Mouse (Mus musculus): ENCODE measurements around the gene Rhebl1. TPM values are rescaled to one million over a fixed set of nuclear protein-coding genes. Genes with fewer than 3 reads are reported as not detected.
A peak's percentile ranks its signal among the peaks of the same experiment; 100 is the strongest.

The Rhebl1 gene
- polyA plus RNA-seq, 1 experiment from 2014 or later: 9.5 TPM

DNA sequence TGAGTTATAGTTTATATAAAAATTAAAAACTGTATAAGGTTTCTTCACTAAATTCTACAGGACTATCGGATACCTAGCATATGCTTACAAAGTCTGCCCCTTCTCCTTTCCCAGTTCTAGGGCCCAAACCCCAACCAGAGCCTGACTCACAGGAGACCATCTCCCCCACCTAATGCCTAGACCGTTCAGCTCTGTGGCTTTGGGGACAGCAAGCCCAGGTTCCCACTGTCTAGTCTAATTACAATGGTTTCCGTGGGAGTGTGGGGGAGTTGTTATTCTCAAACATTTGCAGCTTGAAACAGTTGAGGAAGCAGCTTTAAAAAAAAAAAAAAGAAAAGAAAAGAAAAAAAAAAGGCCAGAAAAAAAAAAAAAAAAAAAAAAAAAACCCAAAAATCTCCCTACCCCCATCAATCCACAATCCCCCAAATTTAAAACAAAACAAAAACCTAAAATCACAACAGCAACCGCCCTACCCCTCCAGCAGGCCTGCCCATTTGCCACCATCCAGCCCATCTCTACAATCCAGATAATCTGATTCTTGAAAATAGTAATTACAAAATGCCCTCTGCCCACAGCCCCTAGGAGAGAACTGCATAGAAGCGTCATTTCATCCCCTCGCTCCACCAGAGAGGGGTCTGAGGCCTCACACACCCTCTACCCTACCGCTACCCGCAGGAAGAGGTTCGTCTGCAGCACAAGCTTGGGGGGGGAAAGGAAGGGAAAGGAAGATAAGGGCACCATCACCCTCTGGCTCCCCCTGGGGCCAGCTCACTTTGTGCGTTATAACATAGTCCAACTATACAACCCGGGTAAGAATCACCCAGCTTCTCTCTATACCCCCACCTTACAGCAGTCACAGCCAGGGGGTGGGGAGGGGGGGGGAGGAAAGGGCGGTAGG, 61.9 kb downstream of the Rhebl1 start:
- H3K27me3 ChIP-seq (ENCODE audit: insufficient read depth, low read length): no peaks in the 10 kb centered on the region
- peak overlapping the region; percentile 96 for H3K27ac ChIP-seq (ENCODE audit: low read depth)
- peak; percentile 25; the same call in 1 of the 2 replicates for TF ChIP-seq CTCF (IDR thresholded peaks at IDR 0.05; ENCODE audit: low read depth)
- DNase-seq: peak; percentile 29
- H3K9me3 ChIP-seq (ENCODE audit: low read depth, low read length): no peaks in the 10 kb centered on the region
- 0 out of 2 replicates have a peak overlapping the region, but pooled peaks have one; percentile 9 for H3K9ac ChIP-seq
- 57% methylated on average over 12 of the region's 12 CpGs for WGBS
- no peak for ATAC-seq (ENCODE audit: insufficient read depth)
- peaks cover 3% of the 10 kb centered on the region; the same call in 1 of the 2 replicates for H3K4me1 ChIP-seq (ENCODE audit: insufficient read depth)
- H3K4me2 ChIP-seq: peak overlapping the region; percentile 67
- H3K36me3 ChIP-seq (ENCODE audit: insufficient read depth): peaks cover 49% of the 10 kb centered on the region
- H3K4me3 ChIP-seq (ENCODE audit: low read depth, low read length): peak overlapping the region; percentile 79; the same call in 1 of the 2 replicates

GRCm38 (mm10) chr15:98831684-98832035, 62.7 kb downstream of the Rhebl1 start:
- no peaks in the 10 kb centered on the region for H3K9me3 ChIP-seq (ENCODE audit: low read depth, low read length)
- H3K27me3 ChIP-seq (ENCODE audit: insufficient read depth, low read length): no peaks in the 10 kb centered on the region
- peaks cover 3% of the 10 kb centered on the region; the same call in 1 of the 2 replicates for H3K4me1 ChIP-seq (ENCODE audit: insufficient read depth)
- DNase-seq (no peak), ATAC-seq (ENCODE audit: insufficient read depth) (peak; percentile 22; the same call in 1 of the 2 replicates)
- 12% methylated on average over 9 of the region's 9 CpGs for WGBS
- H3K4me3 ChIP-seq (ENCODE audit: low read depth, low read length): peak overlapping the region; percentile 79
- peak overlapping the region; percentile 67 for H3K4me2 ChIP-seq
- peaks cover 44% of the 10 kb centered on the region for H3K36me3 ChIP-seq (ENCODE audit: insufficient read depth)
- peak overlapping the region; percentile 96 for H3K27ac ChIP-seq (ENCODE audit: low read depth)
- H3K9ac ChIP-seq: peak overlapping the region; percentile 89
- no peak for TF ChIP-seq CTCF (IDR thresholded peaks at IDR 0.05; ENCODE audit: low read depth)

- ATAC-seq (ENCODE audit: insufficient read depth) (peak; percentile 97), DNase-seq (peak; percentile 98)
- Histone ChIP-seq H3K9ac (peak within 1 kb of the TSS; percentile 89), H3K9me3 (ENCODE audit: low read depth, low read length) (no peaks in the 10 kb centered on the region), H3K27ac (ENCODE audit: low read depth) (peak within 1 kb of the TSS; percentile 96), H3K4me3 (ENCODE audit: low read depth, low read length) (peak within 1 kb of the TSS; percentile 79), H3K4me2 (peak within 1 kb of the TSS; percentile 67), H3K4me1 (ENCODE audit: insufficient read depth) (peaks cover 3% of the 10 kb centered on the region; the same call in 1 of the 2 replicates), H3K27me3 (ENCODE audit: insufficient read depth, low read length) (no peaks in the 10 kb centered on the region), H3K36me3 (ENCODE audit: insufficient read depth) (peaks cover 38% of the 10 kb centered on the region)
- TF ChIP-seq CTCF (IDR thresholded peaks at IDR 0.05; ENCODE audit: low read depth): peak; percentile 59
- WGBS: under 1% methylated on average over 57 of the region's 66 CpGs
Observed at GRCm38 (mm10) chr15:98830736-98831683, 63.3 kb downstream of the Rhebl1 start, which contains the start of gene Prkag1. Gene Prkag1, minus strand, starts transcription at chr15:98831521.

Other genes with a start within 250 kb of the Rhebl1 start
- 27.2 and 28.7 TPM in 2 replicates for gene Ddx23, start 231.6 kb downstream of the Rhebl1 start, polyA plus RNA-seq (2014; fragmentation: Nextera tagmentation; extraction: Ambion mirVana)
- gene Rnd1, start 217.1 kb downstream of the Rhebl1 start, polyA plus RNA-seq (2014; fragmentation: Nextera tagmentation; extraction: Ambion mirVana): 0.57 and 0.67 TPM in 2 replicates
- gene Ccdc65, start 186.3 kb downstream of the Rhebl1 start, polyA plus RNA-seq (2014; fragmentation: Nextera tagmentation; extraction: Ambion mirVana): 0.28 and 1.1 TPM in 2 replicates
- 29.7 and 32.9 TPM in 2 replicates for gene Fkbp11, start 166.3 kb downstream of the Rhebl1 start, polyA plus RNA-seq (2014; fragmentation: Nextera tagmentation; extraction: Ambion mirVana)
- 35.4 and 42.5 TPM in 2 replicates for gene Arf3, start 131.3 kb downstream of the Rhebl1 start, polyA plus RNA-seq (2014; fragmentation: Nextera tagmentation; extraction: Ambion mirVana)
- 0.11 TPM in 1 of 2 replicates, not detected in the other for gene Wnt10b, start 116.4 kb downstream of the Rhebl1 start, polyA plus RNA-seq (2014; fragmentation: Nextera tagmentation; extraction: Ambion mirVana)
- gene Wnt1, start 104.7 kb downstream of the Rhebl1 start, polyA plus RNA-seq (2014; fragmentation: Nextera tagmentation; extraction: Ambion mirVana): not detected in 2 replicates
- 0.04 and 0.12 TPM in 2 replicates for gene Ddn, start 85.0 kb downstream of the Rhebl1 start, polyA plus RNA-seq (2014; fragmentation: Nextera tagmentation; extraction: Ambion mirVana)
- gene Prkag1, start 63.0 kb downstream of the Rhebl1 start, polyA plus RNA-seq (2014; fragmentation: Nextera tagmentation; extraction: Ambion mirVana): 93.4 and 93.7 TPM in 2 replicates
- gene Kmt2d, start 23.3 kb downstream of the Rhebl1 start, polyA plus RNA-seq (2014; fragmentation: Nextera tagmentation; extraction: Ambion mirVana): 17.1 and 19.3 TPM in 2 replicates
- 1.0 and 1.3 TPM in 2 replicates for gene Dhh, start 4.0 kb upstream of the Rhebl1 start, polyA plus RNA-seq (2014; fragmentation: Nextera tagmentation; extraction: Ambion mirVana)
- gene Lmbr1l, start 23.7 kb upstream of the Rhebl1 start, polyA plus RNA-seq (2014; fragmentation: Nextera tagmentation; extraction: Ambion mirVana): 4.5 and 5.5 TPM in 2 replicates
- gene Tuba1b, start 40.0 kb upstream of the Rhebl1 start, polyA plus RNA-seq (2014; fragmentation: Nextera tagmentation; extraction: Ambion mirVana): 2,161 and 2,216 TPM in 2 replicates
- not detected in 2 replicates for gene Gm49450, start 59.0 kb upstream of the Rhebl1 start, polyA plus RNA-seq (2014; fragmentation: Nextera tagmentation; extraction: Ambion mirVana)
- gene Tuba1a, start 59.2 kb upstream of the Rhebl1 start, polyA plus RNA-seq (2014; fragmentation: Nextera tagmentation; extraction: Ambion mirVana): 1,129 and 1,167 TPM in 2 replicates
- 224 and 232 TPM in 2 replicates for gene Tuba1c, start 135.4 kb upstream of the Rhebl1 start, polyA plus RNA-seq (2014; fragmentation: Nextera tagmentation; extraction: Ambion mirVana)
- 0.91 and 1.8 TPM in 2 replicates for gene Prph, start 160.6 kb upstream of the Rhebl1 start, polyA plus RNA-seq (2014; fragmentation: Nextera tagmentation; extraction: Ambion mirVana)
- gene Troap, start 180.0 kb upstream of the Rhebl1 start, polyA plus RNA-seq (2014; fragmentation: Nextera tagmentation; extraction: Ambion mirVana): 33.4 and 35.1 TPM in 2 replicates
- gene C1ql4, start 193.3 kb upstream of the Rhebl1 start, polyA plus RNA-seq (2014; fragmentation: Nextera tagmentation; extraction: Ambion mirVana): not detected in 2 replicates
- 0.42 and 0.78 TPM in 2 replicates for gene Dnajc22, start 198.6 kb upstream of the Rhebl1 start, polyA plus RNA-seq (2014; fragmentation: Nextera tagmentation; extraction: Ambion mirVana)
- gene Spats2, start 231.4 kb upstream of the Rhebl1 start, polyA plus RNA-seq (2014; fragmentation: Nextera tagmentation; extraction: Ambion mirVana): 39.7 and 39.8 TPM in 2 replicates